Mouse (Mus musculus) spleen, adult 18-20 months (tissue): Measurements from ENCODE around the gene Elobl.

ENCODE experiments used
- DNase-seq, 2 experiments: peaks; one replicate each; pipeline ENCODE4 v3.0.0; 2022; ENCODE audit warnings: mixed read lengths in 2 of 2

Elobl gene

DNA sequence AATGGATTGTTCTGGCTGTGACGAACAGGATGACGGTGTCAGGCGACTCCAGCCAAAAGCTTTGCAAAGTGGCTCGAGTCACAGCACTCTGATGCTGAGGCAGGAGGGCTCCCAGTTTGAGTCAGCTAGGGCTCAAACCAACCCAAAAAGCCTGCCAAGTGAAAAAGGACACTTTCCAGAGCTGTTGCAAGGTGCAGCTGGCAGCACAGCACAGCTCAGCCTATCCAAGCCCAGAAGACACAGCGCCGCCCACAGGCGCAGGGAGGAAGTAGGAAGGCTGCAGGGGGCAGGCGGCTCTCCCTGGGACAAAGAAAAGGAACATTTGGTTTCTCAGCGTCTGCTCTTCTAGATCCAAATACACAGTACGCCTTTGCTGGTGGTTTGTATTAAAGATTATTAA is 19.9 kb upstream of the Elobl start:
- no peak for DNase-seq

- no peak for DNase-seq
These were observed 14.6 kb upstream of the Elobl start for GRCm38 (mm10) chr11:88981337-88981736.

DNA sequence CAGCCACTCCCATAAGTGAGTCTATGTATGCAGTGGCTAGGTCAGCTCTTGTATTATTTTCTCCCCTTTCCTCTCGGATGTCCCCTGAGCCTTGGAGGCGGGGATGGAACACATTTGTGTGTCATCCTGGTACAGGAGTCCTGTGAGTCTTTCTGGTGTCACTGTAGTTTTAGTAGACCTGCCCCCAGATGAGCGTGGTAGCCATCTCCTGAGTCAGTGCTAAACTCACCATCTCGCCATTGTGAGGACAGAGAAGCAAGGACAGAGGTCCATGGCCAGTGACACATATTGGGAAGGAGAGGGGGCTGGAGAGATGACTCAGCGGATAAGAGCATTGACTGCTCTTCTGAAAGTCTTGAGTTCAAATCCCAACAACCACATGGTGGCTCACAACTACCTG is 10.5 kb upstream of the Elobl start:
- DNase-seq: no peak

GRCm38 (mm10) chr11:88976320-88976719 is 9.6 kb upstream of the Elobl start:
- no peak for DNase-seq

GRCm38 (mm10) chr11:88973776-88974701 is 7.3 kb upstream of the Elobl start:
- peak; percentile 81 to 91 for DNase-seq

GRCm38 (mm10) chr11:88970202-88970732 is 3.5 kb upstream of the Elobl start, which contains the start of gene Coil:
Gene Coil (plus strand): TSS chr11:88970252.
- DNase-seq: no peak

DNA sequence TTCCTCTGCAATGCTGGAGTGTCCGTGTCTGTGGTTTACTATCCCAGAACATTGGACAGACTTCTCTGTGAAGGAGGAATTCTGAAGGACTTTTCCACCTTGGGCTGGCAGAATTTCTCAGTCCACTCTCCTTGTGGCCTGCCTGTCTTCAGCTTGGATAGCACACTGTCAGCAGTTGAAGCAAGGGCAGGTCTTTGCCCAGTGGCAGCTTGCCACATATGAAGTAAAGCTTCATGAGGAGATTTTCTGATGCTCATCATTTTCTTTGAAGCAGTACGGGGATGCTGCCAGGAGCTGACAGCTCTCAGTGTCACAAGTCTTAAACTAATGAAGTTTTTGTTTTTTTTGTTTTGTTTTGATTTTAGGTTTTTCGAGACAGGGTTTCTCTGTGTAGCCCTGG is 7.9 kb downstream of the Elobl start:
- no peak for DNase-seq

- DNase-seq: peak; percentile 95 to 99
These were observed 11.3 kb downstream of the Elobl start, which contains the start of gene Scpep1 for GRCm38 (mm10) chr11:88955217-88955969. Gene Scpep1 (minus strand): TSS chr11:88955465.

DNA sequence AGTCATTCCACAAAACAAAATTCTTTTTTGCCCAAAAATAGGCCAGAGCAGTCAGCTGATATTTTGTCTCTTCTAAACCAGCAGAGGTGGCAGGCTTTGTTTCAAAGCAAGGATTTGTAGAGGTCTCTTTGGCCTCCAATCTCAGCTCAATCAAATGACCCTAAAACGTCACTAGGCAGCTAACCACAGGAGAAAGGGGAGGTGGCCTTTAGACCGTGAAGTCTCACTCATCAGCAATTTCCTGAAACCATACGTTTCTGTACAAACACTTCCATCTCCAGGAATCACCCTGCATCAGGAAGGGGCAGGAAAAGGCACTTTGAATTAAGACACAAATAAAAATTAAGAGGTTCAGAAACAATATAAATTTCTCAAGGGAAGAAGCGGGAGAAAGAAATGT is 11.9 kb downstream of the Elobl start:
- peak in 1 of 2 experiments; percentile 13 for DNase-seq

GRCm38 (mm10) chr11:88953582-88953981 is 13.1 kb downstream of the Elobl start:
- DNase-seq: no peak

GRCm38 (mm10) chr11:88952117-88952516 is 14.6 kb downstream of the Elobl start:
- no peak for DNase-seq

- DNase-seq: no peak
These were observed 15.2 kb downstream of the Elobl start for GRCm38 (mm10) chr11:88951576-88951975.

GRCm38 (mm10) chr11:88950640-88951250 is 16.0 kb downstream of the Elobl start:
- no peak for DNase-seq

GRCm38 (mm10) chr11:88949802-88950639 is 16.7 kb downstream of the Elobl start:
- DNase-seq: no peak

- DNase-seq: no peak
These were observed 17.8 kb downstream of the Elobl start for GRCm38 (mm10) chr11:88948896-88949295.

GRCm38 (mm10) chr11:88945971-88946585 is 20.7 kb downstream of the Elobl start:
- no peak for DNase-seq

DNA sequence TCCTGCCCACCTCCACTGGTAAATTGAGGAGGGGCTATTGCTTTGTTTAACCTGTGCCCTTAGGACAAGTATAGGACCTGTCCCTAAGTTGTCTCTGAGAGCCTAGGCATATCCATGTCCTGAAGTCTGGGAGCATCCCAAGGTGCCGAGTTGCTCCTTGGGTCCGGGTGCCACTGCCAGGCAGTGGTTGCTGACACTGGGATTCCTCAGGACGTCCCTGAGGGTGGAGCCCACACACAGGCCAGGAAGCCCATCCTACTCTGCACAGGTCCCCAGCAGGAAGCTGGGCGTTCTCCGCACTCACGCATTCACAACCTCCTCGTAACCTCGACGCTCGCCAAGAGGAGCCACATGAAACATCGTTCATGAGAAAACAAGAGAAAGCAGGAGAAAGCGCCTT is 25.2 kb downstream of the Elobl start:
- no peak for DNase-seq

- DNase-seq: no peak
These were observed 27.1 kb downstream of the Elobl start for GRCm38 (mm10) chr11:88939634-88940033.

DNA sequence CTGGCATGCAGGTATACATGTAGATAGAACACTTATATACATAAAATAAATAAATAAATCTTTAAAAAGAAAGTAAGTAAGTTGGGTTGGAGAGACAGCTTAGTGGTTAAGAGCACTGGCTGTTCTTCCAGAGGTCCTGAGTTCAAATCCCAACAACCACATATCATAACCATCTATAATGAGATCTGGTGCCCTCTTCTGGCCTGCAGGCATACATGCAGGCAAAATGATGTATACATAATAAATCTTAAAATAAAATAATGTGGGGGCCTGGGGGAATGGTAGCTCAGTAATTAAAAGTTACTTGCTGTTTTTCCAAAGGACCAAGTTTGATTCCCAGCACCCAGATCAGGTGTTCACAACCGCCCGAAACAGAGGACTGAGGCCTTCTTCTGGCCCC is 28.0 kb downstream of the Elobl start:
- DNase-seq: no peak

- DNase-seq: no peak
These were observed 28.8 kb downstream of the Elobl start for GRCm38 (mm10) chr11:88937886-88938285.
